Mouse (Mus musculus) testis, adult 2 months (tissue): ENCODE data around the gene Myoz2.

Source experiments
- CTCF ChIP-seq: fragments of 200-500 bp; IDR thresholded peaks from 2 replicates; pipeline ENCODE4 v1.5.1; 2012; ENCODE audit warnings: low read depth, mild to moderate bottlenecking, inconsistent platforms, low read length, moderate library complexity; ENCODE audit not compliant: control insufficient read depth, insufficient read depth, insufficient replicate concordance
- POLR2A ChIP-seq: fragments of 200-500 bp; IDR thresholded peaks from 2 replicates; pipeline ENCODE4 v1.6.1; 2012; ENCODE audit warnings: low read depth, mild to moderate bottlenecking, inconsistent platforms, low read length, moderate library complexity; ENCODE audit not compliant: control insufficient read depth

GRCm38 (mm10) chr3:122964301-122964700 is 70.5 kb downstream of the Myoz2 start:
- TF ChIP-seq CTCF (no peak), POLR2A (no peak)
